Mouse (Mus musculus) heart, adult 2 months (tissue): ENCODE results near the gene Rasa3.

ENCODE experiments used
- CTCF ChIP-seq: fragments of 200-600 bp; IDR thresholded peaks from 2 replicates; pipeline ENCODE4 v1.8.1; 2022; ENCODE audit warnings: antibody characterized with exemption, mild to moderate bottlenecking, moderate library complexity
- EP300 ChIP-seq: fragments of 200-500 bp; IDR thresholded peaks from 2 replicates; pipeline ENCODE4 v1.6.1; 2011; ENCODE audit warnings: low read depth, low read length, control low read depth; ENCODE audit not compliant: insufficient read depth

GRCm38 (mm10) chr8:13665944-13666343 lies 11.5 kb downstream of the Rasa3 start:
- TF ChIP-seq CTCF (no peak), EP300 (peak; percentile 68; the same call in 1 of the 2 replicates)
